Mouse (Mus musculus) layer of hippocampus, postnatal 10 days (tissue): ENCODE measurements around the gene Tmem74b. TPM values are rescaled to one million over a fixed set of nuclear protein-coding genes. Genes with fewer than 3 reads are reported as not detected.

ENCODE experiments used
- DNase-seq, 2 experiments: peaks; one replicate each; pipeline ENCODE4 v3.0.0; 2021; ENCODE audit warnings: low spot score in 2 of 2
- long read RNA-seq: library from polyadenylated mRNA; stranded (forward); transcript quantifications from one replicate; pipeline ENCODE4 v2.0.0, GENCODE M21; 2023
- total RNA-seq, 2 experiments: library from RNA; stranded (reverse); gene quantifications; 2 replicates each; pipeline ENCODE4 v1.2.3; 2021

The Tmem74b gene
- total RNA-seq = 10 to 100 TPM; 10.3 to 11.5 TPM
- long read RNA-seq, transcript Tmem74b-201 (2 exons, 1,435 nt) = major isoform, 7 of 7 reads
- long read RNA-seq, partial matches to known transcripts = 0 of 7 reads
- long read RNA-seq, other reads (novel, unspliced or antisense) = 0 of 7 reads

DNA sequence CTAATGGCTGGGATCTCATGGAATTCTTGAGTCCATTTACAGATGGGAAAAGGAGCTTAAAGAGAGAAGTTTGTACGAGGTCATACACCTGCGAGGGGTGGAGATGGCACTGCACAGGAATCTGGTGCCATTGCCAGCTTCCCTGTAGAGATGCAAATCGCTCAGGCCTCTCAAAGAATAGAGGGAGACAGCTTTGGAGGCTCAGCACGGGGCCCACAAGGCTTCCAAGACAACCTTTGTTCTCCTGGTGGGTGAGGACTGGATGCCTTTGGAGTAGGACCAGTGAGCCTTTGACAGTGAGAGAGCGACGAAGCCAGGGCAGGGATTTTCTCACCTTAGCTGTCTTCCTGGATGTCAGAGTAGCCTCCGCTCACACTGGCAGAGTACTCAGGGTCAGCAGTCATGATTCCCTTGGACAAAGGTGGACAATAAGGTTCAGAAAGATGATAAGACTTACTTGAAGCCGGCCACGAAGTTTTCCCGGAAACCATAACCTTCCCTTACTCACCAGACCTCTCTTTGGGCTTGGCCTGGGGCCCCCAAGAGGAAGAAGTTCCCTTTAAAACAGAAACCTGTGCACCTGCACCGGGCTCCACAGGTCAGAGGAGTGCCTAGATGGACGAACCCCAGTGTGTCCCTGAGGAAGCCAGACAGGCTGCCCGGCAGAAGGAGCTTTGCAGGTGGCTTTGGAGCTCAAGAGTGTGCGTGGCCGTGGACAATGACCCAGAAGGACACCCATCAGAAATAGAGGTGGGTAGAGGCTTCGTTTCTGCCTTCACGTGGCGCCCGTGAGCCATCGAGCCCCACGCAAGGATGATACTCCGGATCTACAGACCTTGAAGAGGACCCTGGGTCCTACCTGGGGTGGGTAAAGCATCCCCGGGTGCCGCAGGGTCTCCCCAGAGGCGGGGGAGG lies at the start of gene Tmem74b:
Gene Tmem74b, plus strand, starts transcription at position 778 of the 915 bp plus-strand sequence.
- no peak for DNase-seq

DNA sequence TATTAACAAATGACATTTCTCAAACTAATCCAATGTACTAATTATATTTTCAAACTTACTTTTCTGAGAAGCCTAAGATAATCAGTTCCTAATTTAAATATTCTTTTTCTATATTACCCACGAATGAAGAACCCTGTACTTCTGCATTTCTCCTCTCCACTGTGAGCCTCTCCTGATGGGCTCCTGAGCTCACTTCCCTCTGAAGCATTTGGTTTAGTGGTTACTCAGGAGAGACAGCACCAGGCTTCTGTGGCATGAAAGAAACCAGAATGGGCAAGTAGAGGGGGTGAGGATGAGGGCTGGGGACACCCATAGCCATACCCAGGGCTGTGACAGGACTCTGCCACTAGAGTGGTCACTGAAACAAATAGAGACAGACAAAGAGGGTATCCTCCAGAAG lies 49.8 kb upstream of the Tmem74b start:
- DNase-seq = no peak

DNA sequence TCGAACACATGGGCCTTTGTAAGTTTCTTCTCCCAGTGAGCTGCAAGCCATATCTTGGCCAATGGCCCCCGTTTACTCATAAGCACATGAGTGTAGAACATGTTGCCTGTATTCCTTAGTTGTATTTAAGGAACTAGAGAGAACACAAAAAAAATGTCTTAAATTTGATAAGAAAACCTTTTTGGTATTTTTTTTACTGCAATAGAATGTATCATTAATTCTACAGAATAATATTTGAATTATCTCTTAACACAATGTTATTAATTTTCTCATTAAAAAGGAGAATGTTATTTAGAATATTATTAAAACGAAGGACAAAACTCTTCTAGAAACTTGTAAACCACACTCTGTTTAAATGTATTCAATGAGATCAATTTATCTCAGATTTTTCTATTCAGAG lies 33.4 kb upstream of the Tmem74b start, which contains the start of gene Rad21l:
Gene Rad21l, minus strand, starts transcription at position 101 of the 400 bp plus-strand sequence.
- DNase-seq = no peak

DNA sequence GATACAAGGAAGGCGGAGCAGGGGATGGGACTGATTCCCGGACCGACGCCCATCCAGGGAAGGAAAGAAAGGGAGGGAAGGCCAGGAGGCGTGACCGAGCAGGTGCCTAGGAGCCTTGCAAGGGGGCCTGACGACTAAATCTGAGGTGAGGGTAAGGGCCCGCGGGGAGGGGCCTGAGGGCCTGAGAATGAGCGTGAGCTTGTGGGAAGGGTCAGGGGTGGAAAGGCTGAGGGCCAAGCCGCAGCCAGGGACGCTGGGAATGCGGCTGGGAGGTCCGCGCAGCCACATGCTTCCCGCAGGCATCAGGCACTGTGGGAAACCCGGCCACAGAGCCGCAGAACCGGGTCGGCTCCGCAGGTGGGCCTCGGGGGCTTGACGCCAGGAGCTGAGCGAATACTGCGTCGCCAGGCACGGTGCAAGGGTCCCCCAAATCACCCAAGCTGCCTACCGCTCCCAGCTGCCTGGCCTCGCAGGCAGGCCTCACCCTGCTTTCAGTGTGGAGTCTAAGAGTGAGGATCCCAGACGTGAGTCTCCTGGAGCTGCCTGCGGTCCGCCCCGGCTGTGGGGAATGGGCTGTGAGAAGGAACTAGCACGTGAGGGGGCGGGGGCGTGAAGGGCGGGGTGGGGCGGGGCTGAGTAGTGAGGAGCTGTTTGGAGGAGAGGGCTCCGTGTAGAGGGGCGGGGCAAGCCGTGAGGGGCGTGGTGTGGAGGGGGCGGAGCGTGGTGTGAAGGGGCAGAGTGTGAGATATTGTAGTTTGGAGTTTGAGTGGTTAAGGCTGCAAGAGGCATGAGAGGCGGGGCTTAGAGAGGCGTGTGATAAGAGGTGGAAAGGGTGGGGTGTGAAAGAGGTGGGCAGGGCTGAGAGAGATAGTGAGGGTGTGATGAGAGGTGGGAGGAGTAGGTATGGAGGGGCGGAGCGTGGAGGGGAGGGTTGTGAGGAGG lies 31.5 kb upstream of the Tmem74b start:
- DNase-seq = no peak

DNA sequence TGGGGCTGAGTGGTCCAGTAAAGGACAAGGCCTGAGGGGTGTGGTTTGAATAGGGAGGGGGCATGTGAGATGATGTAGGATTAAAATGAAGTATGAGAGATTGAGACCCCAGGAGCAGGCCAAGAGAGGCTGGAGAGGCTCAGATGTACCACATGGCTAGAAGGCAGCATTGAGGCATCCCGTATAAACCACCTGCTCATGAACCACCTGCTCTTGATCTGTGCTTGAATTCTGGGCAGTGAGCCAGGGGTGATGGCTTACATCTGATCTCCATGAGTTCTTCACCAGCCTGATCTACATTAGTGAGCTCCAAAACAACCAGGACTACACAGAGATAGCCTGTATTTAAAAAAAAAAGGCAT lies 30.9 kb upstream of the Tmem74b start:
- no peak for DNase-seq

DNA sequence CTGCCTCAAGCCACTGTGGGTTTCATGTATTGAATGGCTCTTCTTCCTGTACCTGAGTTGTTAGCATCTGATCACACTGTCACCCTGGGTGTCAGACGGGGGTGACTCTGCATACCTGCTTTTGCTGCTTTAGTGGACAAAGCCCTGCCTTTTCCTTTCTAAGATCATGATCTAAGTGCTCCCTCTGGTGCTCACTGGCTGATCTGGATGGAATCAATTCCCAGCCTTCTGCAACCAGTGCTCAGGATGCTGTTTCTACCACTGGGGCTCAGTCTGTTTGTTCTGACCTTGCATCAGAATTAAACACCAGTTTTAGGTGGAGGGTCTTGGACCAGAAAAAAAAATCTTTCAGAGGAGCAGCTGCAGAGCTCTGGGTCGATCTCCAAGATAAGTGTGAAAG lies 25.6 kb upstream of the Tmem74b start:
- peak in 1 of 2 experiments; percentile 28 for DNase-seq

DNA sequence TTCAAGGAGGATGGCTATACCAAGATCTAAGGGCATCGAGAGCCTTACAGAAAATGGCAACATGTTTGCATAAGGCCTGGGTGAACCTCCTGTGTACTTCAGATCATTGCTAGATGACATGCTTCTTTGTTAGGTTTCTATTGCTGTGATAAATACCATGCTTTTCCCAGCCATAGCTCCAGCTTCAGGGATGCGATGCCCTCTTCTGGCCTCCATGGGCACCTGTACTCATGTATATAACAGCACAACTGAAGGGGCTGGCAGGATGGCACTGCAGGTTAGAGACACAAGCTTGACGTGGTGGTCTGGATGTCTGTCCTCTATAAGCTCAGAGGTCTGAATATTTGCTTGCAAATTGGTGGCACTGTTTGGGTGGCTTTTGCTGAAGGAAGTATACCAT lies 19.5 kb upstream of the Tmem74b start:
- peak in 1 of 2 experiments; percentile 52 for DNase-seq

DNA sequence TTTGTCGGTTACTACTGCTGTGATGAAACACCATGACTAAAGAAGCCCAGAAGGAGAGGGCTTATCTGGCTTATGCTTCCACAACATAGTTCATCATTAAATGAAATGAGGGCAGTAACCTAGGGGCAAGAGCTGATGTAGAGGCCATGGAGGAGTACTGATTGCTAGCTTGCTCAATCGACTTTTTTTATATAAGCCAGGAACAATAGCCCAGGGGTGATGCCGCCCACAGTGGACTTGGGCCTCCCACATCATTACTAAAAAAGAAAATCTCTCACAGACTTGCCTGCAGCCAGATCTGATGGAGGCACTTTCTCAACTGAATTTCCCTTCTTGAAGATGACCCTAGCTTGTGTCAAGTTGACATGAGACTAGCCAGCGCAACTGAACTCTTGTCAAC lies 18.8 kb upstream of the Tmem74b start:
- DNase-seq = no peak

DNA sequence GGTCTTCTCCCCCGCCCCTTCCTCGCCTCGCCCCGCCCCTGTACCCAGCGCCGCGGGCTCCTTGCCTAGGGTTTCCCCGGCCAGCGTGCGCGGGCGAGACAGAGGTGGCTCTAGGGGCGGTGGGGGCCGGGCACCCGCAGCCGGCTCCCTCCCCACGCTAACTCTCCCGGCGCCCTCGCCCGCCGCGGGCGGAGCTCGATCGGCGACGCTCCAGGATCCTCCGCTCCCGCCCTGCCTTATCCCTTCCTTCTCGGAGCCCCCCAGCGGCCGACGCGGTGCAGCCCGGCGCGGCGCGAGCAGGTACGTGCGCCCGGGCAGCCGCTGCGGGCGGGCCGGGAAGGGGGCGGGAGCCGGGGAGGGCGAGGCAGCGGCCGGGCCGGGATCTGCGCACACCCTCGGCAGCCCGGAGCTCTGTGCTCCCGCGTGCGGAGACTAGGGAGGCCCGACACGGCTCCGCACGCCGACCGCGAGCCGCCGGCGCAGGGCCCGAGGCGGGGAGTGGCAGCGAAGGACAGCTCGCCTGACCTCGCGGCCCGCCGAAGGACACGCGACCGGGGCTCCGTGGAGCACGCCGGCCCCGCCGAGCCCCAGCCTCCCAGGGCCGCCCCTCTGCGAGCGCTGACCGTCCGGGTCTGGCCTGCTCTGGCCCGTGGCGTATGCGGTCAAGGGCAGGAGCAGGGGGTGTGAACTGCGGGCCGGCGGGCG lies 490 bp downstream of the Tmem74b start:
- DNase-seq = peak; percentile 60 to 68

DNA sequence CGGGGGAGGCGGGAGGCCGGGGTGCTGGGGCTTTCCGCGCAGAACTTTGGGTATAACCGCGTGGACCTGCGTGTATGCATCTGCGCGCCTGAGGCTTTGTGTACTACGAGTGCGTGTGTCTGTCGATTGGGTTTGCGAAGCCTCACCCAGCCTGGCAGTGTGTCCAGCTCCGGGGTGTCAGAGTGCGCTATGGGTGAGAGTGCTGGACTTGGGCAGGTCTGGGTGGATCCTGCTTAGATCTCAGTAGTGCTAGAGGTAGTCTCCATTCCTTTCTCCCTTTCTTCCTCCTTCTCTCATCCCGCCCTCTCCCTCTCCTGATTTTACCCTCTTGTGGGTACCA lies 1.0 kb downstream of the Tmem74b start:
- peak in 1 of 2 experiments; percentile 16 for DNase-seq

DNA sequence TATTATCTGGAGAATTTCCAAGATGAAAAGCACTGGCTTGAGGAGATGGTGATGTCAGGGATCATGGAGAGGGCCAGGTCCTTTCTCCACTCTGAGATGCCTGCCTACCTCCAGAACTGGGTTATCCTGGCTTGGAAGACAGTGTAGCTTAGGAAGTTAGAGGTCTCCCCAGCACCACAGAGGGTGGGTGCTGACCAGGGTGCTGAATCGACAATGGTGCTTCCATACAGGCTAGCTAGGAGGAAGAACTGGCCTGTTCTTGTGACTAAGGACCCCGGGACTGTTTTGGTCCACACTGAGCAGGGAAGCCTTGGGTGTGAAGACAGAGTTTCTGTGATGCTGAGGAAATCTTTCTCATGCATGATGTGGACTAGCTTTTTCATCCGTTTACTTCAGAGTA lies 10.8 kb downstream of the Tmem74b start:
- DNase-seq = no peak

DNA sequence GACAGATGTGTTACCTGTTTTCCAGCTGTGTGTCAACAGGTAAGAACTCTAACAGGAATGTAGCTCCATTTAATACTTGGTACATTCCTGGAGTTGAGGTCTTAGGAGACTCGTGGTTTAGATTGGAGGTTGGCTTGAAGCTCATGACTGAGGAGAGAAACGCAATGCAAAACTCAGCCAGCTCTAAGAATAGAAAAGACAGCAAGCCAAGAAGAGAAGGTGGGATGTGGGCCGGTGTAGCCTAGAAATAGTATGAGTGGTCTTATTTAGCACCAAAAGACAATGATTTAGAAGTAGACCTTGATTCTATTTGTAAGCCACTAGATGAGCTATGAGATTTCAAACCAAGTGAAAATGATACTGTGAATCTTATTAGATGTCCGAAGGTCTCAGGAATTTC lies 13.7 kb downstream of the Tmem74b start:
- DNase-seq = no peak

DNA sequence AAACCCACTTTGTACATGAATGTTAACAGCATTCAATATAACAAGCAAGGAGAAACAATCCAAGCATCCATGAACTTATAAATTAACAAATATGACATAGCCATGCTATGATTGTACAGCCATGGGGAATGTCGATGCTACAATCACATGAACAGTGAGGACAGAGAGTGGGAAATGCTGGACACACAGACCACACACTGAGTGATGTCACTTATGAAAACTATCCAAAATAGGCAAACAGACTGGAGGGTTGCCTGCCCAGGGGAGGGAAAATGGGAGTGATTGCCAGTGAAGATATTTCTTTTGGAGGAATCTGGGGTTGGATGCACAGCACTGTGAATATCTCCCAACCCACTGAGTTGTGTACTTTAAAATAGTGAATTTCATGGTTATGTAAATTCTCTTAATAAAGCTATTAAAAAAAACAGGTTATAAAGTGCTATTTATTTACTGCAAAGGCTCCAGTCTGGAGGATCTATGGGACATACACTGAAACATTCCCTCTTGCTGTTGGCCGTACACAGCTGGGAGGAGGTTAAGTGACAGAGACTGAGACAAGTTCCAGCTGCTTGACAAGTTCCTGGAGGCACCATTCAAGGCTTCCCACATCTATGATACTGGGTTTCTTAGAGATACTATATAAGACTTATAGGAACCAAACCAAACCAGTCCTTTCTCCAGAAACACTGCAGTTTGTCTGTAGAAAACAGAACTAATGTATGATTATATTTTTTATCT lies 14.7 kb downstream of the Tmem74b start:
- DNase-seq = no peak

DNA sequence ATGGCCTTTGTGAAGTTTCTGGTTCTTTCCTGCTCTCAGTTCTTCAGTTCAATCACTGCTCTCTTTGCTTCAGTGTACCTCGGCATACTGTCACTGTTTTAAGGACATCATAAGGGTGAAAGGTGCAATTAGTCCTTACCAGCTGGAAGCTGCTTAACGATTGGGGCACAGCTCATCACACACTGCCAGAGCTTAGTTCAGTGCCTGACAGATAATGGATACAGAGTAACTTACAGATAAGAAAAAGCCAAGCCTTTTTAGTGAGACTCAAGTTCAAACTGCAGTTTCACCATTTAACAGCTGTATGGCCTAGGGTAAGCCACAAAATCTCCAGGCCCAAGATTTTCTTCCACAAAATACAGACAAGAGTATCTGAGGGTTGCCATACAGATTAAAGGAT lies 22.3 kb downstream of the Tmem74b start:
- DNase-seq = no peak

DNA sequence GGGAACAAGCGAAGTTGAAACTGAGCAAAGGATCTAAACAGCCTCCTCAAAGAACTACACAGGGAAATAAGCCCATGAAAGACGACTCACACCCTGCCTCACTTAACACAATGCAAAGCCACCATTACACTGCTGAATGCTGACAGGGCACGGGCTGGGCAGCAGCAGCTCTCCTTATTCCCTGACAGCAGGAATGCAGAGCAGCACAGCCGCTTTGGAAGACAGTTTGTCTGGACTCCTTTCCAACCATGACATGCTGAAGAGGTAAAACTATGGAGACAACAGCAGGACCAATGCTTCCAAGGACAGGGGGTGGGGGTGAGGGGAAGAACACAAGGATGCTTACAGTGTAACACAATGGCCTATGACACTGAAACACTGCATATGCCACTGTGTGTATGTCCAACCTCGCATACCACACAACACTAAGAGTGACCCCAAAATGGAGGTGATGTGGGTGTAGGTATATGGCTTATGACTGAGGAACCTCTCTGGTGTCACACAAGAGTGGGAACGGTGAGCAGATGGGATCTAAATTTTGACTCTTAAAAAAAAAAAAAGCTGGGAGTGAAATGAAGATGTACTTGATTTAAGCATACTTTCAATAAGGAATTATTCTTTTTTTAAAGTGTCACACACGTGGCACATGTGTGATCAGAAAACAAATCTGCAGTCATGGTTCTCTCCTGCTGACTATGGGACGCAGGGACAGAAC lies 31.5 kb downstream of the Tmem74b start:
- no peak for DNase-seq

DNA sequence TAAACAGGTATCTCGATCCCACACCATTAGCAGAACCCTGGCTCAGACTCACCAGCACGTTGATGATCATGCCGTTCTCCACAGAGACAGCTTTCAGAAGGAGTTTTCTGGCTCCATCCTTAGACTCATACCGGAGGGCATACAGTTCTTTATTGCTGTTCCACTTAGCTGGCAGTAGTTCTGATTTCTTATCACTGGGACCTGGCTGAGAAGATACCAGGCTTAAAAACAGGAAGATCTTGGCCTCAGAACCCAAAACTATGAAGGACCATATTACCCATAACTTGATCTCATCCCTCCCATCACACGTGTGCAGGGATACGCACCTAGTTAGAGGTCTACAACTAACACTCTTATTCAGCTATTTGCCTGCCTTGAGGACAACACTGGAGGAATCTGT lies 33.6 kb downstream of the Tmem74b start:
- no peak for DNase-seq

DNA sequence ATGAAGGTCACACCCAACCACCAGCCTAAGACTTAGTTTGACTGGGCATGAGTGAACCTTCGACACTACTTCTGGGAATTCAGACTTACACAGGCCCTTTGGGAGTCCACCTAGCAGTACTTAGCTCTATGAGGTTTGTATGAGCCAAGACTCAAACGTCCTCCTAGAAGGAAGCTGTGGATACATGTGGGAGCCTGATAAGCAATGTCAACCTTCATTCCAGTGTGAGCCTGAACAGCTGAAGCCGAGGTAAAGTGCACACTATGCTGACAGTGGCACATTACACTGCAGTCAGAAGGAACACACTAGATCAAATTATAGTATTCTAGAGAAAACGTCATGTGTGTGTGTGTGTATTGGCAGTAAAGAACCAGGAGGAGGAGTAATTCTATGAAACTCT lies 36.7 kb downstream of the Tmem74b start:
- DNase-seq = no peak

DNA sequence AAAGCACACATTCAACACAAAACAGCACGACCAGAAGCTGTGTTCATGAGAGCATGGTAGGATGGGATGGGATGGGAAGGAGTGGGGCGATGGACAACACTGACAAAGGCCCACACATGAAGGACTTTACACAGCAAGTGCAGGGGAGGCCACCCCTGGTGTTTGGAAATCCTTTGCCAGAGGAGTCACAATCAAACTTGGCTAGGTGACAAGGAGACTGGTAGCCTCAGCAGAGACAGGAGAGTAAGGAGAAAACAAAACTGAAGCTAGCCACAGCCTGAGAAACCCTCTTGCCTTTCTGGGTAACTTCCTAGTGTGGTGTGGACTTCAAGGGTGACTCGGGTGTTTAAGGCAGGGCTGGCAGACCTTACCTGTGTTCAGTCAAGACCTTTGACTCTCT lies 37.3 kb downstream of the Tmem74b start:
- no peak for DNase-seq

DNA sequence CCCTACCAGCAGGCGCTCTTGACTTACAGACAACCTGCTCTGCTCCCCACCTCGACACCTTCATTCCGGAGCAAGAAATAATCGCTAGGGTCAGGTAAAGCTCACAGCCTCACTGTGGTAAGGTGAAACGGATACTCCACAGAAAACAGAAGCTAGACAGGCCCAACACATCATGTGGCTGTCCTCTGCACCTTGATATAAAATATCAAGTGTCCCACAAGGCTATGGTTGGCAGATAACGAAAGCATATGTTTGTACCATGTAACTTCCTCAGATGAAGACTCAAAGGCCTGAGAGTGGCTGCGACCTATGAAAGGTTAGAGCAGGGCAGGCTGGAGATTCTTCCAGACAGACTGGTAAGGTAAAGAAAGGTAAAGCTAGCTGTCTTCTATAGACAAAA lies 37.7 kb downstream of the Tmem74b start:
- DNase-seq = no peak
